Mouse (Mus musculus): ENCODE results near the gene Gm5426.
A peak's percentile ranks its signal among the peaks of the same experiment; 100 is the strongest.
"Not testable (repeated sequence)": the region's sequence is repeated elsewhere in the genome, so short reads cannot be mapped to it uniquely, and the experiment has no call there.

Gm5426 gene

DNA sequence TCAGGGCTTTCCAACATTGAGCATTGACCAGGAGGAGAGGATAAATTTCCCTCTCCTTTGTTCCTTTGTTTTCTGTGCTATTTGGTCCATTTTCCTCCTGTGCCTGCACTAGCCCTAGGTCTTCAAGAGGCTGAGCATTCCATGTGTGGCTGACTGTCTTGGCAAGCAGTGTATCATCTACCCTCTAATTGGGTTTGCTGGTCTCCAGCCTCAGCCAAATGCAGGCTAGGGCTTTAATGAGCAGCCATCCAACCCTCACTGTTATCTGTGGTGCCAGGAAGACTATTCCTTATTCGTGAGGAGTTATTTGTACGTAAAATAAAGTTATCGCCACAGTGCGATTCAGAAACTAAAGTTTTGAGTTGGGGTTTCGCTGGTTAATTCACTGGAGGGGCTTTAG lies 2.2 kb downstream of the Gm5426 start:
- DNase-seq (ENCODE audit: low read depth, low spot score): no peak

DNA sequence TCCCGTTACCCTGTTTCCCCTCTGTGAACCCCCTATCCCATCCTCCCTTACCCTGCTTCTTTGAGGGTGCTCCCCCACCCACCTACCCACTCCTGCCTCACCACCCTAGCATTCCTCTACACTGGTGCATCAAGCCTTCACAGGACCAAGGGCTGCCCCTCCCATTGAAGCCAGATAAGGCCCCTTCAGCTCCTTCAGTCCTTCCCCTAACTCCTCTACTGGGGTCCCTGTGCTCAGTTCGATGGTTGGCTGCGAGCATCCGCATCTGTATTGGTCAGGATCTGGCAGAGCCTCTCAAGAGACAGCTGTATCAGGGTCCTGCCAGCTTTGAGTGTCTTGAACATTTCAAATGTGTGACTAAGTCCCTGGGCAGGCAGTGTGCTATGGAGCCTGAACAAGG lies 2.9 kb downstream of the Gm5426 start:
- DNase-seq (ENCODE audit: low read depth, low spot score): not testable (repeated sequence)

DNA sequence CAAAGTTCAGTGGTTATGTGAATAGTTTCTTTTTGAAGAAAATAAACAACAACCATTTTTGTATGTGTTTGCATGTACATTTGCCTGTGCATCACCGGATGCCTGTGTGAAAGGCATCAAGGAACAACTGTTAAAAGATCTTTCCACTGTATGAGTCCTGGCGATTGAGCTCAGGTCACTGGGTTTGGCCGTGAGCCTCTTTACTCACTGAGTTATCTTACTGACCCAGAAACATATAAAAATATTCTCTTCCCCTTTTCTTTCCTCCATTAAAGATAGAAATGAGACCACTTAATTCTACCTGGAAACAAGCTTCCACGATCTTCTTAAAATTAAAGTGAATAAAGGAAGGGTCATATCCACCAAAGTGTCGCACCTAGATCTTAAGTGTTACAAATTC lies 10.2 kb downstream of the Gm5426 start:
- DNase-seq (ENCODE audit: low read depth, low spot score): no peak

DNA sequence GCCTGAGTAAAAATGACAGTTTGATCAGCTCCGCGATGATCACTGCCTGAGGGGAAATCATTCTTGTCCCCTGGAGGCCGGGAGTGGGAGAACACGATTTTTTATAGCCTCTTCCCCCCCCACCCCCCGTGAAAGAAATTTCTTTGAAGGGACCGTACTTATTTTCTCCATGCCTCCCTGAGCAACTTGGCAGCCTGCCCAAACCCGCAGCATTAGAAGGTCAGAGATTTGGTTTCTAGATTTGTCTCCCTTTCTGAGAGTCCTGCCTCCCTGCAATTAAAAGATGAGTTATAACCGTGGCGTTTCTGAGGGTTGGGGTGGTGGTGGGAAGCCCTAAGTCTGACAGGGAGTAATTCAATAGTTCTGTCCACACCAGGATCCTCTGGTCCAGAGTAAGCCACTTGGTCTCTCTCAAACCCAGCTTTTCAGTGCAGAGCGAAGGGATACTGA lies 11.9 kb downstream of the Gm5426 start:
- DNase-seq (ENCODE audit: low read depth, low spot score): peak; percentile 62

DNA sequence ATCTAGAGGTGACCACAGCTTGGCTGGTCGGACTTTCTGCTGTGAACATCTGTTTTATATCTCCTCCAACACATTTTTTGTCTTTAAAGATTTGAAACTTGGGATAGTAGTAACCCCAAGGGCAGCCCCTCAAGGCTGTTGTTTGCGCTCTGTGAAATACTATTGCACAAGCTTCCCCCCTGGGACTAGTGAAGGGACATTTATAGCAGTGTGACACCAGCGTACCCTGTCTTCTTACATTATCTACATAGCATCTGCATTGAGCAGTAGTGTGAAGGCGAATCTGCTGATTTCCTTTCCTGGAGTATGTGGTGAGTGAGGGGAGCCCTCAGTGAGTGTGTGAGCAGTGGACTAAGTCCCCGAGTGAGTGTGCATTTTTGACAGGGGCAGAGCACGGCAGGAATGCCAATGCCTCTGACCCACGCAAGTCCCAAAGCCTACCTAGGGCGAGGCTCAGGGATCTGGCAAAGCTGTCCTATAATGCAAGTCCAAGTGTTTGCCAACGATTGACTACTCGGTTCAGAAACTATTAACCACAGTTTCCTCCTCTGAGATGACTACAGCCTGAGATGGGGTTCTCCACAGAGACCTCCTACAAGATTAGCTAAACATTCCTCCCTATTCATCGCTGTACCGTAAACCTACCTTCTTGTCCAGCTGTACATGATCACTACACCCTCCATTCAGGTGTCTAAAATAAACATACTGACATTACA lies 14.2 kb downstream of the Gm5426 start:
- DNase-seq (ENCODE audit: low read depth, low spot score): no peak

DNA sequence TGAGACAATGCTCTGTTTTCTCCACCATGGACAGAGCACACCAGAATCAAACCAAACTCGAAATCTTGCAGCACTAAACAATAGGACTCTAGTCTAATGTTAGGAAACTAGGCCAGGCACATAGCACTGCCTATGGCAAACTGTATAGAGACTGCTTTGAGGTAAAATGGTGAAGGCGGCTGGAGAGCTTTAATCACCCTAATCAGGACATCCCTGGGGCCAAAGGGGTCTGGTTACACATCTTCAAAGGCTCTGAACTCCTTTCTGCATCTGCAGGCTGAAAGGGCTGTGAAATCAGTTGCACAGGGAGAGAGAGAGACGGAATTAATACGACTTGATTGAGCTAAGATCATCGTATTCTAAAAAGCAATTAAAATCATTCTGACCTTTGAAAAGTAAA lies 16.9 kb downstream of the Gm5426 start:
- no peak for DNase-seq (ENCODE audit: low read depth, low spot score)

DNA sequence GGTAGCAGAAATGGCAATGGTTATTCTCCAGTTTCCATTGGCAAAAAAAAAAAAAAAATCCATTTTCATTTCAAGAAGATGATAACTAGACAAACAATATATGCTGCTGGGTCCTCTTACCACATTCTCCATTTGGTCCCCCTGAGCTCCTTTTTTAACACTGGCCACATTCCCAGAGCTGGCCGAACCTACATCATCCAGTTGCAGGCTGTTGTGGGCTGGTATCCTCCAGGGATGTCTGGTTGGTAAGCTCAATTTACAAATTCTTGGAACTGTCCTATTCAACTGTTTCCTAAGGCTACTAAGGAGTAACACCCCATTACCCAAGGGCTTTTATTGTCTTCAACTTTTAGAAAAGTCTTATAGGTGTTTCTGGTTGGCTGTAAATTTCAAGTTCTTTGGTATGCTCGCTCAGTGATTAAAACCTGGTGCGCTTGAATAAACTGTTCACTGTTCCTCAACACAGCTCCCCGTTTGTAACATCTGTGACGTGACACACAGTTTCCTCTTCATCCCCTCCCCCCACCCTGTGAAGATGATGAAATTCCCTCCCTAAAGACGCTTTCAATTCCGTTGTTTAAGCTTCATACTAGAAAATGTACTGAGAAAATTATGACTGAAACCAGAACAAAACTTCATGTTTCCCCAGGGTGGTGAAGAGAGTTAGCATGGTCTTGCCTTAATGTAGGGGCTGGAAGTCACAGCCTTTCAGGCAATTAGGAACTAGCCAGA lies 26.7 kb downstream of the Gm5426 start:
- DNase-seq (ENCODE audit: low read depth, low spot score): no peak

DNA sequence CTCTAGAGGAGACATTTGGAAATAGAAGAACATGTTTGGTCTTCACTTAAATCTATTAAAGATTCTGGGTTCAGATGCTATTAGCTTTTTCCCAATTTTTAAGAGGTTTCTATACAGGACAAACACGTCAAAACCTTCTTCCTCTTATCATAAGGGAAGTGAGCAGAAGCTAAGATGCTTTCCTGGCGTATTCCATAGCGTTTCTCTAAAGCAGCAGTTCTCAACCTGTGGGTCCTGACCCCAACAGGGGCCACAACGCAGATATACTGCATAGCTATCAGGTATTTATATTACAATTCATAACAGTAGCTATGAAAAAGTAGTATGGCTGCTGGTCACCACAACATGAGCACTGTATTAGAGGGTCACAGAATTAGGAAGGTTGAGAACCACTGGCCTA lies 27.4 kb downstream of the Gm5426 start:
- no peak for DNase-seq (ENCODE audit: low read depth, low spot score)

DNA sequence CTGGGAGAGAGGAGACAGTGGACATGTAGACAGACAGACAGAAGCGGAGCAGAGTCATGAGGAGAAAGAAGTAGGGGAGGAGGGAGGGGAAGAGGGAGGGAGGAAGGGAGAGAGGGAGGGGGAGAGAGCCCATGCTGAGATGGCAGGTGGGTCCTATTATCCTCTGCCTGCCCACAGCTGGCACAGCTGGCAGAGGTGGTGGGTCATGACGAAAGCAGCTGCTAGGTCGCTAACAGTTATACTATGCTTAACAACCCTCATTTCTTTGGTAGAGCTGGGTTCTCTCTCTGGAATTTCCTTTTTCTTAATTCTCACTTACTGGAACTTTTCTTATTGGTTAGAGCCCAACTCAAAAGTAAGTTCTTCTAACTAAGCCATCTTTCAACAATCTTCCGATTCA lies 28.9 kb downstream of the Gm5426 start:
- DNase-seq (ENCODE audit: low read depth, low spot score): no peak

DNA sequence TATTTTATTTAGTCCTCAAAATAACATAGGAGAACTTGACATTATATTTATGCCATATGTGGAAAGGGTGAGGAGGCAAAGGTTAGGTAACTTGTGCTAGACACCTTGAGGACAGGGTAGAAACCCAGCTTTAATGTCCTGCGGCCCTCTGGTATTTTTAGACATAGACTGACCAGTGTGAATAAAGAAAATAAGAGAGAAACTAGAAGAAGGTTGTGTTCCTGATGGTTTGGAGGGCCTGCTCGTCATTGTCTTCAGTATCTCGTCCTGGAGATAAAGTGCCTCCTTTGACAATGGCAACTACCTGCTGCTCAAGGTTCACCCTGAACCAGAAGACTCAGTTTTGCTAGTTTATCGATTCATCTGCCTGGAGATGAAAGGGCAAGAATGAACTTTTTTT lies 32.6 kb downstream of the Gm5426 start:
- no peak for DNase-seq (ENCODE audit: low read depth, low spot score)

DNA sequence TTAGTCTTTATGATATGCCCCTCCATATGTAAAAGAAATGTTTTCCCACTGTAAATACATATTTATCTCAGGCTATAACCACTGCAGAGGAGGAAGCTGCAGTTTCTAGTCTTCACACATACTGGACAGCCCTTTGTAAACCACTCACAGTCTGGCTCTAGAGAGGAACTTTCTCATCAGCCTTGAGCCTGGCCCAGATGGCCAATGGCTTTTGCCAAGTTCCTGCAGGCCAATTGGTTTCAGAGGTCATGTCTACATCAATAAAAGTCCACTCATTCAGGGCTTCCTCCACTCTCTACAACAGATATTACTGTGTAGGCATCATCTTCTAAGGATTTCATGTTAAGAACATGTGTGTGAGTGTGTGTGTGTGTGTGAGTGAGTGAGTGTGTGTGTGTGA lies 35.1 kb downstream of the Gm5426 start:
- DNase-seq (ENCODE audit: low read depth, low spot score): no peak

DNA sequence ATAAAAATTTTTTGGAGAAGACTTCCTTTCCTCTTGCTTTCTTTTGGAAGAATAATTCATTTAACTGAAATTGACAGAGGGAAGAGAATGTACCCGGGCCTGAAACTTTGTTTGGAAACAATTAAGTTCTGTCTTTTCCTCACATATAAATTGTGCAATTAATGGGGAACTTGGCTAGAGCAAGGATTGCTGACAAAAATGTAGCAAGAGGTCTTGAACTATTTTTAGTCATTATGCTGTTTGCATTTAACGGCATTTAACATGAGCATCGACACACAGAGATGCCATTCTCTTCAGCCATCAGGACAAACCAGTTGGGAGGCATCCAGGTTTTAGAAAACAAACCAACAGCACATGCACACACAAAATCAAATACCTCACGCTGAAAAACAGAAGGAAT lies 36.6 kb downstream of the Gm5426 start:
- DNase-seq (ENCODE audit: low read depth, low spot score): no peak

DNA sequence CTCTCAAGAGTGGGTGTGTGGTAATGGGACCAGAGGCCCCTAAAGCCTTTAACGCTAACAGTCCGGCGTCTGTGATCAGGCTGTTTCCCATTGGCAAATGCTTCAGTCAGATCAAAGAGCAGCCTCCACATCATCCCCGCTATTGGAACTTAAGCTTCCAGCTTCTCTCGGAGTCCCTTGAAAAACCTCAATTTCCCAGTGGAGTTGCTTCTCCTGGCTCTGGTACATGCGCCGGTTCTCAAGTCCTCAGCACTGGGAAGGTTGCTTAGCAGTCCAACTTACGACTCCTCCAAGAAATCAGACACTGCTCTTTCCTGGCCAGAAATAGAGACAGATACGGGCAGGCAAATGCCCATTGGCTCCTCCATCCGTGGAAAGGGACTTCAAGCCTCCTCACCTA lies 37.4 kb downstream of the Gm5426 start:
- DNase-seq (ENCODE audit: low read depth, low spot score): no peak

DNA sequence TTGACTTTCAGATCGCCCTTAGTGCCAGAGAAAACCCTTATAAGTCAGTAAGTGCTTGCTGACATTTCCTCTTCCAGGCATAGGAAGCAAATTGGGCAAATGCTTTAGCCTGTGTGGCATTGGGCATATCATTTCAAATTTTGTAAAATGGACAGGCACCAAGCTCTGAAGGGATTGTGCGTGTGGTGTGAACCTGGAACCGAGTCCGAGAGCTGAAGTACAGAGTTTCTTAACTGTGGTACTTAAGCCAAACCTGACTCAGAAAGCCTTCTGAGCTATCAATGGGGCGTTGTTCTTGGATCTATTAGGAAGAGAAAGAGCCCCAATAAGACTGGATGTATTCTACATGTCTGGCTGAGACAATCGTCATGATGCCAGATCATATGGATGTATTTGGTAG lies 40.5 kb downstream of the Gm5426 start:
- DNase-seq (ENCODE audit: low read depth, low spot score): no peak

DNA sequence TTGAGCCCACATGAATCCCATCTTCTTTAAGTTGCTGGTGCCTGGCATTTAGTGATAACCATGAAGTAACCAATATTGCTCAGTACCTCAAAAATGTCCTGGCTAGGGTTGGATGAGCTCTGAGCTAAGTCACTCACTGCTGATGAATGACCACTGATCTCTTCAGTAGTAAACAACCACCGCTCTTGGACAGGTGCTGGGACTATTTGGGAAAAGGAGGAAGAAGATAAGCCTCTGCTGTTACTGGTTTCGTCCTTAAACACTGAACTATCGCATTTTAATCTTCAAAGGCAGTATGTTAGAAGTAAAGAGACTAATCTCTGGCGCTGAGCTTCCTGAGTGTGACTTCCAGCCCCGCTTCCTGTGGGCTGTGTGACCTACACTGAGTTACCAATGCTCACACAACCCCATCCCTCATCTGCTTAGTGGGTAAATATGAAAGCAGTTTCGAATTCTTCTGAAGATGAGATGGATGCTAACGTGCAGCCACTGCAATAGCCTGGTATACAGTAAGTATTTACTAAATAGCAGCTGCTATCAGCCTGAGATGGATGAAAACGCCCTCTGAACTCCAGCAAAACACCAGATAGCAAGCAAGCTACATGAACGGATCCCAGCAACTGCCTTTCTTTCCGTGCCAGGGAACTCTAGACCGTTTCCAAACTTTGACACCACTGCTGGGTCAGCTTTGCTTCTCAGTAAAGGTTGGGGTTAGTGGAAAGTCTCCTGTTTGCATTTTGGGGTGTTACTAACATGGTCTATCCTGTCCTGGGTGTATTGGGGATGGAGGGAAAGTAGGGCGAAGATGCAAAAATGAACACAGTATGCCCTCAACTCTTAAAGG lies 44.4 kb downstream of the Gm5426 start:
- DNase-seq (ENCODE audit: low read depth, low spot score): no peak

DNA sequence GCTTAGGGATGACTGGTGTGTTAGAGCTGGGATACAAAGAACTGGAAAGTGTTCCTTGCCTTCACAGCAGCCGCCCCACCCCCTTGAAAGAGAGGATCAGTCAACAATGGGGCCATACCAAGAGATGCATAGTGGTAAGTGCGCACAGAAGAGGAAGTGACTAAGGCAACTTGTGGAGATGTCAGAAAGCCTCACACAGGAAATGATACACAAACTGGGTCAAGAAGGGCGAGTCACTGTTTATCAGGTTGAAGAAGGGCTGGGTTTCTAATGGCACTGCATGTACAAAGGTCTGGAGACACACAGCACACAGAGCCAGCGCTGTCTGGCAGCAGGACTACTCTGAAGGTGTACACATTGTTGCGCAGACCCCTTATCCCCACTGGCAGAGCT lies 45.0 kb downstream of the Gm5426 start:
- DNase-seq (ENCODE audit: low read depth, low spot score): no peak

DNA sequence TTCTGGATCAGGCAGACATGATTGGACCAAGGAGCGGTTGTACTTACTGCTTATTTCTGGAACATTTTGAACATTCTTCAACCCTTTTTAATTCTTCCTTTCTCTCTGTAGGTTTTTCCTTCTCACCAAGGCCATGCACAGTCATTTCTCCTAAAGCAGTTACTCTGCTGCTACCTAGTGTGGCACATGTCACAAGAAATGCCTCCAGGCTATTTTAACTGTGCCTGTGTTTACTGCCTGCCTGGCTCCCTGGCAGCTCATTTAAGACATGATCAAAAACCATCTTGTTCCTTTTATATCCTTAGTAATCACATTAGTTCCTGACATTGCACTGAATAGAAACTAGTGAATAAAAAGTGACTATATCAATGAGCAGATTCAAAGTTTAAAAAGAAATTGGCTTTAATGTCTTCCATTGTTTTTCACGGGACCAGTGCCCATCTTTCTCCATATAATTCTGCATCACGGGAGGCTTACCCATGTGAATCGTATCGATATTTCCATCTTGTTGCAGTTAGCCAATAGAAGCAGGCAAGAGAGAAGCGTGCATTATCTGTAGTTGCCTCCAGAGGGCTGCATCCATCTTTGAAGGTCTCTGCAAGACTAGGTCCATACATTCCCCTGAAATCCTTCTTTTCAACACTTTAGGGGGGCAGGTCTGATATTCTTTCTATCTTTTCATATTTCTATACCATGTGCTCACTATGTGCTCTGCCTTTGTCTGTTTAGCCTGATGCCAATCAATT lies 45.7 kb downstream of the Gm5426 start:
- no peak for DNase-seq (ENCODE audit: low read depth, low spot score)

DNA sequence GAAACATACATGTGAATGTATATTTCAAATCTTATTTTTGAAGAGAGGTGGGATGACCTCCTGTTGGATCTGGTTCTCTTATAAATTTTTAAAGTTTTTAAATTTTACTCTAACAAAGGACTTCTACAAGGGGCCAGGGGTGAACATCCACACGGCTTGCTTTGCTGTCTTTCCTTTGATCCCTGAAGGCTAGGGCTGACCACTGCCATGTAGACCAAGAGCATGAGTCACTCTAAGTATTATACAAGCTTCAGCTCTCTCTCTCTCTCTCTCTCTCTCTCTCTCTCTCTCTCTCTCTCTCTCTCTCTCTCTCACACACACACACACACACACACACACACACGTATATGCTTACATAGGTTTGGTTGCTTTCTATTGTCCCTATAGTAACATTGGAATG lies 48.6 kb downstream of the Gm5426 start:
- DNase-seq (ENCODE audit: low read depth, low spot score): no peak

DNA sequence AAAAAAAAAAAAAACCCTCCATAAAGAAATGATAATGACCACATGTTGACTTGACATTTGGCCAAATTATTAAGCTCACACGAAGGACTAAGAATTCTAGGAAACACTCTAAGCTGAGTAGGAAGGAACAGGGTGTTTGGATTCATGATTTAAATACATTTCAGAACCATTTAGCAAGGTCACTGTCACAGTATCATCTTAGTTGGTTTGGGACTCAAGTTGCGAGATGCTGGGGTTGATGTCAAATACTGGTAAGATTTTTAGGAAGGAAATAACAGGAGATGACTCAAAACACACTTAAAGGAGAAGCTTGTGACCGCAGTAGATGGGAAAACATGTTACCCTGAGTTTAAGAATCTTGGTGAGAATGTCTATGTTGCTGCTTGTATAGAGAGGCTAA lies 49.2 kb downstream of the Gm5426 start:
- no peak for DNase-seq (ENCODE audit: low read depth, low spot score)
